Mouse (Mus musculus): ENCODE data around the gene 5530401A14Rik. TPM values are rescaled to one million over a fixed set of nuclear protein-coding genes. Genes with fewer than 3 reads are reported as not detected.

Gene 5530401A14Rik
- polyA plus RNA-seq, 1 experiment from 2014 or later: not detected

Other genes starting within 250 kb of the 5530401A14Rik start
- 0.43 and 0.51 TPM in 2 replicates for gene Asic2, start 107.8 kb downstream of the 5530401A14Rik start, polyA plus RNA-seq (2016; fragmentation: Nextera tagmentation; extraction: Ambion mirVana)
- 0.36 TPM in 1 of 2 replicates, not detected in the other for gene Ccl2, start 174.9 kb downstream of the 5530401A14Rik start, polyA plus RNA-seq (2016; fragmentation: Nextera tagmentation; extraction: Ambion mirVana)
- gene Gm17268, start 177.9 kb downstream of the 5530401A14Rik start, polyA plus RNA-seq (2016; fragmentation: Nextera tagmentation; extraction: Ambion mirVana): not detected in 2 replicates
- gene Ccl7, start 185.0 kb downstream of the 5530401A14Rik start, polyA plus RNA-seq (2016; fragmentation: Nextera tagmentation; extraction: Ambion mirVana): 0.31 TPM in 1 of 2 replicates, not detected in the other
- gene Ccl11, start 197.2 kb downstream of the 5530401A14Rik start, polyA plus RNA-seq (2016; fragmentation: Nextera tagmentation; extraction: Ambion mirVana): not detected in 2 replicates
- 0.32 and 0.78 TPM in 2 replicates for gene Ccl12, start 241.2 kb downstream of the 5530401A14Rik start, polyA plus RNA-seq (2016; fragmentation: Nextera tagmentation; extraction: Ambion mirVana)